Mouse (Mus musculus) gastrocnemius, postnatal 25 days (tissue): ENCODE measurements at regions not wholly inside any gene's neighbourhood (a gene's known extent, or its start where the extent isn't known, plus 50 kb on each side); places are given as distances from the start of the nearest gene placed in this dataset.

ENCODE experiments used
- DNase-seq: peaks from one replicate; pipeline ENCODE4 v3.0.0; 2022

- DNase-seq, result no peak
These were observed 71.4 kb downstream of the 2410131K14Rik start for GRCm38 (mm10) chr5:118316310-118317017.

GRCm38 (mm10) chr5:118318073-118318472 is 73.0 kb downstream of the 2410131K14Rik start:
- DNase-seq, result no peak

- DNase-seq, result no peak
These were observed 73.9 kb downstream of the 2410131K14Rik start for GRCm38 (mm10) chr5:118318883-118319282.

GRCm38 (mm10) chr5:118321719-118322455 is 76.9 kb downstream of the 2410131K14Rik start:
- no peak for DNase-seq

GRCm38 (mm10) chr5:118323151-118323550 is 78.1 kb downstream of the 2410131K14Rik start:
- DNase-seq, result no peak

GRCm38 (mm10) chr5:118326837-118327541 is 82.0 kb downstream of the 2410131K14Rik start:
- DNase-seq, result no peak

GRCm38 (mm10) chr5:118327961-118328712 is 83.1 kb downstream of the 2410131K14Rik start:
- DNase-seq, result no peak

- DNase-seq, result no peak
These were observed 84.1 kb downstream of the 2410131K14Rik start for GRCm38 (mm10) chr5:118329143-118329542.

GRCm38 (mm10) chr5:118331286-118331607 is 86.2 kb downstream of the 2410131K14Rik start:
- DNase-seq, result peak; percentile 36

GRCm38 (mm10) chr5:118331608-118332394 is 86.8 kb downstream of the 2410131K14Rik start:
- peak; percentile 68 for DNase-seq

- DNase-seq, result no peak
These were observed 89.0 kb downstream of the 2410131K14Rik start for GRCm38 (mm10) chr5:118334054-118334453.

- DNase-seq, result no peak
These were observed 93.2 kb downstream of the 2410131K14Rik start for GRCm38 (mm10) chr5:118338186-118338585.

- peak; percentile 58 for DNase-seq
These were observed 94.9 kb downstream of the 2410131K14Rik start for GRCm38 (mm10) chr5:118339676-118340661.

- DNase-seq, result no peak
These were observed 98.7 kb downstream of the 2410131K14Rik start for GRCm38 (mm10) chr5:118343444-118344320.

GRCm38 (mm10) chr5:118345226-118345625 is 100.2 kb downstream of the 2410131K14Rik start:
- DNase-seq, result no peak

- no peak for DNase-seq
These were observed 104.0 kb downstream of the 2410131K14Rik start for GRCm38 (mm10) chr5:118349057-118349456.

GRCm38 (mm10) chr5:118351301-118351700 is 106.3 kb downstream of the 2410131K14Rik start:
- no peak for DNase-seq

- DNase-seq, result no peak
These were observed 107.1 kb downstream of the 2410131K14Rik start for GRCm38 (mm10) chr5:118352142-118352541.

GRCm38 (mm10) chr5:118353061-118353460 is 108.0 kb downstream of the 2410131K14Rik start:
- no peak for DNase-seq
